Mouse (Mus musculus) midbrain, embryonic 11.5 days (tissue): ENCODE results near the gene Nek1. TPM values are rescaled to one million over a fixed set of nuclear protein-coding genes. Genes with fewer than 3 reads are reported as not detected.

ENCODE experiments used
- polyA plus RNA-seq: library from polyadenylated mRNA; unstranded; fragments of >200 nt; fragmentation: Nextera tagmentation; extraction: Ambion mirVana; gene quantifications from 2 replicates; pipeline ENCODE4 v1.2.1, GENCODE M21; 2014

Nek1 gene
- polyA plus RNA-seq, 1 experiment from 2014 or later: 22.9 TPM

Other genes starting within 250 kb of the Nek1 start
- 138 and 147 TPM in 2 replicates for gene Hpf1, start 102.8 kb upstream of the Nek1 start, polyA plus RNA-seq
- gene Clcn3, start 9.9 kb upstream of the Nek1 start, polyA plus RNA-seq: 38.6 and 40.4 TPM in 2 replicates
- 18.0 and 18.5 TPM in 2 replicates for gene Sh3rf1, start 230.7 kb downstream of the Nek1 start, polyA plus RNA-seq